Comparison of ENCODE assay signal across 14 mouse cellular contexts in the genomic region with DNA sequence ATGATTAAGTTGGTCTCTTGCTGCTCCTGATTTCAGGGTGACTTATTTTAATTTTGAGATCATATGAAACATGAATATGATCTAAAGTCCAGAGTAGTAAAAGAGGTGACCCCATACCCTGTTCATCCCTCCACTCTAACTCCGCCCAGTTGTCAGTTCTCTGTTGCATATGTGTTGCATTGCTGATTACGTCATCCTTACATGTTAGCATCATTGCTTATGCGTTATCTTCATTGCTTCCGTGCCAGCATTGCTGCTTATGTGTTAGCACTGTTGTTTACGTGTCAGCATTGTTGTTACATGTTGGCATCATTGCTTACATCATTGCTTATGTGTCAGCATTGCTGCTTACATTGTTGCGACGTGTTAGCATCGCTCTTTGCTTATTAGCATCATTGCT. TPM values are rescaled to one million over a fixed set of nuclear protein-coding genes. Genes with fewer than 3 reads are reported as not detected.
DNase-seq lines count a peak whose midpoint lies in the region; ATAC-seq and TF ChIP-seq lines count a peak whose summit lies in the region.
"Had no signal": no experiment of that assay in that cellular context is flagged by ENCODE, and none has a peak within 500 bp of the region (broad histone marks: within the 10 kb centered on the region; RNA-seq: fewer than 3 reads in every experiment).

No protein-coding gene starts in this region.

- H3K9me3 ChIP-seq in forebrain, embryonic 10.5 days = no peaks in the 10 kb centered on the region
- no peaks in the 10 kb centered on the region for H3K9me3 ChIP-seq in forebrain, embryonic 16.5 days (ENCODE audit: control insufficient read depth, low read length)
- H3K9me3 ChIP-seq in hindbrain, embryonic 13.5 days = no peaks in the 10 kb centered on the region
- H3K9me3 ChIP-seq in hindbrain, embryonic 11.5 days (ENCODE audit: control insufficient read depth, low read length) = no peaks in the 10 kb centered on the region
- H3K9me3 ChIP-seq in lung, embryonic 16.5 days (ENCODE audit: control insufficient read depth, low read length) = no peaks in the 10 kb centered on the region
- no peaks in the 10 kb centered on the region for H3K9me3 ChIP-seq in limb, embryonic 14.5 days (ENCODE audit: control insufficient read depth, low read length)
- H3K9me3 ChIP-seq: embryonic facial prominence, embryonic 15.5 days; kidney, embryonic 15.5 days; midbrain, embryonic 10.5 days had no signal

- no peak overlapping the region for H3K4me3 ChIP-seq in forebrain, embryonic 10.5 days
- no peak overlapping the region for H3K4me3 ChIP-seq in forebrain, embryonic 16.5 days (replicated peaks; ENCODE audit: low read length)
- H3K4me3 ChIP-seq in hindbrain, embryonic 13.5 days = no peak overlapping the region
- H3K4me3 ChIP-seq in hindbrain, embryonic 11.5 days (ENCODE audit: low read depth, low read length) = no peak overlapping the region
- no peak overlapping the region for H3K4me3 ChIP-seq in lung, embryonic 16.5 days (ENCODE audit: low read length)
- H3K4me3 ChIP-seq in limb, embryonic 14.5 days (replicated peaks; ENCODE audit: low read length) = no peak overlapping the region
- H3K4me3 ChIP-seq: embryonic facial prominence, embryonic 15.5 days; kidney, embryonic 15.5 days; midbrain, embryonic 10.5 days had no signal

- 86% methylated on average over 8 of the region's 8 CpGs for WGBS in forebrain, embryonic 10.5 days
- WGBS in forebrain, embryonic 16.5 days = 71% methylated on average over 8 of the region's 8 CpGs
- WGBS in hindbrain, embryonic 13.5 days = 89% methylated on average over 8 of the region's 8 CpGs
- 90% methylated on average over 8 of the region's 8 CpGs for WGBS in hindbrain, embryonic 11.5 days
- 82% methylated on average over 8 of the region's 8 CpGs for WGBS in lung, embryonic 16.5 days
- 94% methylated on average over 8 of the region's 8 CpGs for whole genome bisulfite sequencing in limb, embryonic 14.5 days

- ATAC-seq in forebrain, embryonic 16.5 days = no peak
- no peak for ATAC-seq in hindbrain, embryonic 13.5 days (ENCODE audit: low FRiP score)
- ATAC-seq in hindbrain, embryonic 11.5 days (ENCODE audit: low FRiP score) = no peak
- no peak for ATAC-seq in lung, embryonic 16.5 days (ENCODE audit: low read depth)
- ATAC-seq in limb, embryonic 14.5 days (ENCODE audit: low FRiP score, low read depth) = no peak

- H3K9ac ChIP-seq in forebrain, embryonic 16.5 days (replicated peaks; ENCODE audit: low read depth, low read length) = no peak overlapping the region
- no peak overlapping the region for H3K9ac ChIP-seq in hindbrain, embryonic 13.5 days
- no peak overlapping the region for H3K9ac ChIP-seq in hindbrain, embryonic 11.5 days (ENCODE audit: low read depth, low read length)
- H3K9ac ChIP-seq in lung, embryonic 16.5 days (ENCODE audit: low read length) = no peak overlapping the region
- H3K9ac ChIP-seq in limb, embryonic 14.5 days (ENCODE audit: low read depth, low read length, severe bottlenecking) = no peak overlapping the region
- H3K9ac ChIP-seq: embryonic facial prominence, embryonic 15.5 days; kidney, embryonic 15.5 days; liver, embryonic 14.5 days had no signal

- H3K27ac ChIP-seq in forebrain, embryonic 10.5 days = peak overlapping the region; percentile 82
- no peak overlapping the region for H3K27ac ChIP-seq in forebrain, embryonic 16.5 days (ENCODE audit: low read length)
- 0 out of 2 replicates have a peak overlapping the region, but pooled peaks have one; percentile 79 for H3K27ac ChIP-seq in hindbrain, embryonic 13.5 days
- no peak overlapping the region for H3K27ac ChIP-seq in hindbrain, embryonic 11.5 days (ENCODE audit: low read depth, low read length)
- H3K27ac ChIP-seq in lung, embryonic 16.5 days (ENCODE audit: low read length) = peak overlapping the region; percentile 89; the same call in 1 of the 2 replicates
- 0 out of 2 replicates have a peak overlapping the region, but pooled peaks have one; percentile 70 for H3K27ac ChIP-seq in limb, embryonic 14.5 days (replicated peaks; ENCODE audit: low read depth, low read length)
- H3K27ac ChIP-seq: liver, embryonic 14.5 days had no signal

- no peak for TF ChIP-seq POLR2A in limb, embryonic 14.5 days (IDR thresholded peaks at IDR 0.05; ENCODE audit: borderline replicate concordance, extremely low read depth, insufficient read depth, insufficient read length)

- no peak overlapping the region for H3K4me2 ChIP-seq in forebrain, embryonic 16.5 days (ENCODE audit: low read length)
- no peak overlapping the region for H3K4me2 ChIP-seq in hindbrain, embryonic 13.5 days
- H3K4me2 ChIP-seq in hindbrain, embryonic 11.5 days (replicated peaks; ENCODE audit: low read depth, low read length) = no peak overlapping the region
- H3K4me2 ChIP-seq in lung, embryonic 16.5 days (ENCODE audit: low read depth, low read length) = no peak overlapping the region
- no peak overlapping the region for H3K4me2 ChIP-seq in limb, embryonic 14.5 days (replicated peaks; ENCODE audit: low read depth, low read length, severe bottlenecking)
- H3K4me2 ChIP-seq: hindbrain, embryonic 14.5 days; kidney, embryonic 15.5 days had no signal

- no peak for DNase-seq in forebrain, embryonic 10.5 days (ENCODE audit: extremely low spot score, low spot score)
- no peak for DNase-seq in hindbrain, embryonic 11.5 days (ENCODE audit: low spot score)
- DNase-seq in lung, postnatal 25 days (ENCODE audit: low spot score) = no peak
- DNase-seq in limb, embryonic 14.5 days (ENCODE audit: low spot score) = no peak
- DNase-seq in left cerebral cortex, adult 8-10 months (ENCODE audit: low spot score in 2 of 2) = no peak
- DNase-seq: cerebellum, adult 2 months had no signal

- H3K36me3 ChIP-seq in forebrain, embryonic 10.5 days (replicated peaks) = peaks cover 18% of the 10 kb centered on the region
- H3K36me3 ChIP-seq in forebrain, embryonic 16.5 days (ENCODE audit: control insufficient read depth, insufficient read depth) = no peaks in the 10 kb centered on the region
- no peaks in the 10 kb centered on the region for H3K36me3 ChIP-seq in hindbrain, embryonic 13.5 days
- no peaks in the 10 kb centered on the region for H3K36me3 ChIP-seq in hindbrain, embryonic 11.5 days (ENCODE audit: control insufficient read depth, insufficient read depth, low read length)
- no peaks in the 10 kb centered on the region for H3K36me3 ChIP-seq in lung, embryonic 16.5 days (ENCODE audit: control insufficient read depth, insufficient read depth, low read length)
- H3K36me3 ChIP-seq in limb, embryonic 14.5 days (ENCODE audit: control insufficient read depth, insufficient read depth, low read length) = no peaks in the 10 kb centered on the region
- H3K36me3 ChIP-seq: embryonic facial prominence, embryonic 15.5 days; kidney, embryonic 15.5 days had no signal

- no peaks in the 10 kb centered on the region for H3K27me3 ChIP-seq in forebrain, embryonic 10.5 days (ENCODE audit: poor library complexity, severe bottlenecking)
- H3K27me3 ChIP-seq in forebrain, embryonic 16.5 days (replicated peaks; ENCODE audit: control insufficient read depth, insufficient read depth, low read length) = no peaks in the 10 kb centered on the region
- H3K27me3 ChIP-seq in hindbrain, embryonic 13.5 days = no peaks in the 10 kb centered on the region
- no peaks in the 10 kb centered on the region for H3K27me3 ChIP-seq in hindbrain, embryonic 11.5 days (ENCODE audit: control insufficient read depth, insufficient read depth, low read length)
- H3K27me3 ChIP-seq in lung, embryonic 16.5 days (ENCODE audit: control insufficient read depth, insufficient read depth, low read depth, low read length) = no peaks in the 10 kb centered on the region
- no peaks in the 10 kb centered on the region for H3K27me3 ChIP-seq in limb, embryonic 14.5 days (ENCODE audit: control insufficient read depth, insufficient read depth, low read length)
- H3K27me3 ChIP-seq: embryonic facial prominence, embryonic 15.5 days; kidney, embryonic 15.5 days had no signal

- peaks cover 85% of the 10 kb centered on the region for H3K4me1 ChIP-seq in forebrain, embryonic 10.5 days
- peaks cover 41% of the 10 kb centered on the region for H3K4me1 ChIP-seq in forebrain, embryonic 16.5 days (replicated peaks; ENCODE audit: control insufficient read depth, insufficient read depth, low read length)
- H3K4me1 ChIP-seq in hindbrain, embryonic 13.5 days (replicated peaks) = peaks cover 68% of the 10 kb centered on the region
- peaks cover 18% of the 10 kb centered on the region for H3K4me1 ChIP-seq in hindbrain, embryonic 11.5 days (replicated peaks; ENCODE audit: control insufficient read depth, insufficient read depth, low read length)
- peaks cover 46% of the 10 kb centered on the region for H3K4me1 ChIP-seq in lung, embryonic 16.5 days (replicated peaks; ENCODE audit: control insufficient read depth, insufficient read depth, low read length)
- peaks cover 38% of the 10 kb centered on the region for H3K4me1 ChIP-seq in limb, embryonic 14.5 days (ENCODE audit: control insufficient read depth, insufficient read depth, low read length)

RNA-seq across cellular contexts. Expression of a gene that starts 51.8 kb away (rescaled TPM):
- 24.7 and 27.4 TPM in 2 replicates for polyA plus RNA-seq in forebrain, embryonic 10.5 days (2016; fragmentation: Nextera tagmentation; extraction: Ambion mirVana)
- 85.1 and 92.2 TPM in 2 replicates for polyA plus RNA-seq in forebrain, embryonic 16.5 days (2015; fragmentation: Nextera tagmentation; extraction: Ambion mirVana)
- 43.0 and 46.2 TPM in 2 replicates for polyA plus RNA-seq in hindbrain, embryonic 13.5 days (2015; fragmentation: Nextera tagmentation; extraction: Ambion mirVana)
- 19.8 and 21.2 TPM in 2 replicates for polyA plus RNA-seq in hindbrain, embryonic 11.5 days (2014; fragmentation: Nextera tagmentation; extraction: Ambion mirVana)
- 27.1 and 29.2 TPM in 2 replicates for polyA plus RNA-seq in lung, embryonic 16.5 days (2015; fragmentation: Nextera tagmentation; extraction: Ambion mirVana)
- 31.2 and 37.5 TPM in 2 replicates for polyA plus RNA-seq in limb, embryonic 14.5 days (2012; rRNA removed)
- polyA plus RNA-seq in limb, embryonic 14.5 days (2014; fragmentation: Nextera tagmentation; extraction: Ambion mirVana) = 20.0 and 20.8 TPM in 2 replicates
- 100 to 1,000 TPM; 206 to 233 (median 225) TPM for total RNA-seq in left cerebral cortex, adult 8-10 months (2022)

Comparison
In these comparisons a context has a peak if more than half of its experiments do, and no peak if none do; other contexts are left out.
1. H3K27ac ChIP-seq: peak in forebrain, embryonic 10.5 days (single experiment), hindbrain, embryonic 13.5 days (single experiment), lung, embryonic 16.5 days (single experiment) and limb, embryonic 14.5 days (single experiment); none in forebrain, embryonic 16.5 days (single experiment) and hindbrain, embryonic 11.5 days (single experiment).